ENCODE assay signal across 32 mouse cellular contexts in genomic region chr5:64472008-64472407, GRCm38 (mm10).
A peak's percentile ranks its signal among the peaks of the same experiment; 100 is the strongest.
DNase-seq lines count a peak whose midpoint lies in the region; ATAC-seq and TF ChIP-seq lines count a peak whose summit lies in the region.
"Had no signal": no experiment of that assay in that cellular context is flagged by ENCODE, and none has a peak within 500 bp of the region (broad histone marks: within the 10 kb centered on the region; RNA-seq: fewer than 3 reads in every experiment).

No protein-coding gene starts in this region.

- TF ChIP-seq POLR2A in heart, adult 2 months (IDR thresholded peaks at IDR 0.05; ENCODE audit: insufficient read depth, low read depth, low read length): no peak

- H3K27me3 ChIP-seq in heart, adult 2 months (ENCODE audit: control insufficient read depth, insufficient read depth, low read length): no peaks in the 10 kb centered on the region
- H3K27me3 ChIP-seq: CH12.LX; embryonic facial prominence, embryonic 13.5 days; forebrain, embryonic 13.5 days; heart, embryonic 12.5 days; heart, embryonic 15.5 days; Patski had no signal

- H3K9ac ChIP-seq in heart, adult 2 months (ENCODE audit: low read depth, low read length): no peak overlapping the region
- H3K9ac ChIP-seq: embryonic facial prominence, embryonic 13.5 days; forebrain, embryonic 13.5 days; forebrain, postnatal 0 days; heart, embryonic 12.5 days; heart, embryonic 15.5 days; hindbrain, embryonic 13.5 days had no signal

- TF ChIP-seq CTCF in heart, adult 2 months (IDR thresholded peaks at IDR 0.05): no peak

- no peaks in the 10 kb centered on the region for H3K36me3 ChIP-seq in heart, adult 2 months (ENCODE audit: control insufficient read depth, insufficient read depth, low read length)
- H3K36me3 ChIP-seq: embryonic facial prominence, embryonic 10.5 days; embryonic facial prominence, embryonic 13.5 days; G1E; heart, embryonic 12.5 days; heart, embryonic 15.5 days; hindbrain, embryonic 10.5 days; hindbrain, embryonic 13.5 days had no signal

- DNase-seq in heart, adult 11 months: peak; percentile 65
- no peak for DNase-seq in heart, adult 2 months
- DNase-seq in CD4-positive, CD25-positive, alpha-beta regulatory T cell, adult 2 months (ENCODE audit: low read depth, low spot score): peak; percentile 38
- DNase-seq in natural killer cell, adult 2 months (ENCODE audit: low spot score in 2 of 2): peak; percentile 35 to 65
- no peak for DNase-seq in spleen, postnatal 10 days (ENCODE audit: low spot score in 2 of 2)
- no peak for DNase-seq in thymus, postnatal 0 days (ENCODE audit: low spot score)
- DNase-seq in lung, adult 18-20 months: no peak
- DNase-seq: adrenal gland, postnatal 14 days; B cell, adult 2 months; cerebellum, adult 11 months; cerebellum, adult 2 months; cerebellum, adult 9-11 months; cerebellum, postnatal 25 days; embryo, embryonic 11 days; forebrain, postnatal 0 days; gastrocnemius, postnatal 36 days; heart, postnatal 10 days; heart, postnatal 36 days had no signal

- H3K27ac ChIP-seq in heart, adult 2 months: no peak overlapping the region
- H3K27ac ChIP-seq: embryonic facial prominence, embryonic 10.5 days; embryonic facial prominence, embryonic 13.5 days; forebrain, embryonic 13.5 days; heart, embryonic 15.5 days; hindbrain, embryonic 10.5 days; hindbrain, embryonic 13.5 days; hindbrain, postnatal 0 days had no signal

- ATAC-seq in common myeloid progenitor, adult 5-6 weeks (replicated peaks; ENCODE audit: low read depth, poor library complexity, severe bottlenecking): 0 out of 2 replicates have a peak, but pooled peaks have one; percentile 32
- ATAC-seq: forebrain, embryonic 13.5 days; forebrain, postnatal 0 days; hindbrain, postnatal 0 days; intestine, postnatal 0 days; Patski had no signal

- no peaks in the 10 kb centered on the region for H3K79me2 ChIP-seq in heart, adult 2 months (replicated peaks; ENCODE audit: control insufficient read depth, insufficient read depth, low read length)

- H3K4me1 ChIP-seq in heart, adult 2 months (ENCODE audit: control insufficient read depth, insufficient read depth, low read length): no peaks in the 10 kb centered on the region
- H3K4me1 ChIP-seq: embryonic facial prominence, embryonic 10.5 days; embryonic facial prominence, embryonic 13.5 days; heart, embryonic 15.5 days had no signal

- TF ChIP-seq EP300 in heart, adult 2 months (IDR thresholded peaks at IDR 0.05; ENCODE audit: insufficient read depth, low read depth, low read length): no peak

- no peak overlapping the region for H3K4me3 ChIP-seq in heart, adult 2 months
- H3K4me3 ChIP-seq: embryonic facial prominence, embryonic 10.5 days; embryonic facial prominence, embryonic 13.5 days; erythroblast, embryonic 14.5 days; forebrain, embryonic 13.5 days; heart, embryonic 12.5 days; heart, embryonic 15.5 days; hindbrain, embryonic 10.5 days; hindbrain, embryonic 13.5 days had no signal

- WGBS in heart, adult 2 months: 64% methylated on average over 3 of the region's 3 CpGs

- intact Hi-C loops in heart, adult 2 months (cut with DNase I): no loop called here

Comparison
In these comparisons a context has a peak if more than half of its experiments do, and no peak if none do; other contexts are left out.
1. DNase-seq: peak in heart, adult 11 months (single experiment), CD4-positive, CD25-positive, alpha-beta regulatory T cell, adult 2 months (single experiment) and natural killer cell, adult 2 months (2 of 2); none in heart, adult 2 months (0 of 2), spleen, postnatal 10 days (0 of 2), thymus, postnatal 0 days (single experiment) and lung, adult 18-20 months (0 of 2).